Mouse (Mus musculus) ES-Bruce4 (cell line): ENCODE results near the gene Mmp14. TPM values are rescaled to one million over a fixed set of nuclear protein-coding genes. Genes with fewer than 3 reads are reported as not detected.

ENCODE experiments used
- H3K27ac ChIP-seq: 2 replicates; pipeline ENCODE4 v1.5.1; 2012; ENCODE audit warnings: low read length, inconsistent platforms; ENCODE audit not compliant: insufficient read depth
- H3K27me3 ChIP-seq: 2 replicates; pipeline ENCODE4 v1.6.1; 2012; ENCODE audit warnings: mild to moderate bottlenecking, low read length, inconsistent platforms; ENCODE audit not compliant: control insufficient read depth, poor library complexity, insufficient read depth, severe bottlenecking
- H3K36me3 ChIP-seq: 2 replicates; pipeline ENCODE4 v1.6.1; 2012; ENCODE audit warnings: inconsistent platforms, mild to moderate bottlenecking, low read length, moderate library complexity; ENCODE audit not compliant: control insufficient read depth, poor library complexity, insufficient read depth, severe bottlenecking
- H3K4me1 ChIP-seq: one replicate; pipeline ENCODE4 v1.8.1; 2011; ENCODE audit warnings: low read length; ENCODE audit not compliant: control insufficient read depth, insufficient read depth
- H3K4me3 ChIP-seq: 2 replicates; pipeline ENCODE4 v1.5.1; 2011; ENCODE audit warnings: low read depth, mild to moderate bottlenecking, low read length
- H3K9ac ChIP-seq: 2 replicates; pipeline ENCODE4 v1.6.1; 2012; ENCODE audit warnings: low read depth, mild to moderate bottlenecking, inconsistent platforms; ENCODE audit not compliant: poor library complexity, severe bottlenecking
- H3K9me3 ChIP-seq: replicated peaks from 2 replicates; pipeline ENCODE4 v1.6.1; 2012; ENCODE audit warnings: mild to moderate bottlenecking, low read length, inconsistent platforms; ENCODE audit not compliant: control insufficient read depth, poor library complexity, insufficient read depth, severe bottlenecking
- CTCF ChIP-seq: IDR thresholded peaks from one replicate; pipeline ENCODE4 v1.8.1; 2011; ENCODE audit warnings: low read depth, low read length
- EP300 ChIP-seq: IDR thresholded peaks from 2 replicates; pipeline ENCODE4 v1.6.1; 2011; ENCODE audit warnings: low read depth, low read length; ENCODE audit not compliant: insufficient read depth
- POLR2A ChIP-seq: IDR thresholded peaks from one replicate; pipeline ENCODE4 v1.8.1; 2011; ENCODE audit warnings: low read length; ENCODE audit not compliant: insufficient read depth
- polyA plus RNA-seq: library from polyadenylated mRNA; stranded (reverse); fragments of >200 nt; gene quantifications from 2 replicates; pipeline ENCODE4 v1.2.4, GENCODE M21; 2011; ENCODE audit warnings: low read depth; ENCODE audit not compliant: missing spikeins, insufficient read depth, insufficient read length

The Mmp14 gene
- polyA plus RNA-seq, 1 experiment: 50.4 TPM

- no peaks in the 10 kb centered on the region for H3K36me3 ChIP-seq
- TF ChIP-seq POLR2A (no peak), CTCF (peak; percentile 98), EP300 (no peak)
- no peaks in the 10 kb centered on the region for H3K4me1 ChIP-seq
- H3K4me3 ChIP-seq: no peak overlapping the region
- no peaks in the 10 kb centered on the region for H3K27me3 ChIP-seq
- no peak overlapping the region for H3K9ac ChIP-seq
- no peak overlapping the region for H3K27ac ChIP-seq
- no peaks in the 10 kb centered on the region for H3K9me3 ChIP-seq
Observed at GRCm38 (mm10) chr14:54494234-54494633, 62.8 kb downstream of the Mmp14 start.

Other genes starting within 250 kb of the Mmp14 start
- gene Dad1, start 177.5 kb upstream of the Mmp14 start, polyA plus RNA-seq: 119 and 129 TPM in 2 replicates
- gene Abhd4, start 177.4 kb upstream of the Mmp14 start, polyA plus RNA-seq: 102 and 109 TPM in 2 replicates
- gene Olfr49, start 146.7 kb upstream of the Mmp14 start, polyA plus RNA-seq: not detected in 2 replicates
- 86.1 and 96.4 TPM in 2 replicates for gene Oxa1l, start 70.8 kb upstream of the Mmp14 start, polyA plus RNA-seq
- 46.6 and 47.7 TPM in 2 replicates for gene Slc7a7, start 13.8 kb upstream of the Mmp14 start, polyA plus RNA-seq
- gene Mrpl52, start 4.7 kb upstream of the Mmp14 start, polyA plus RNA-seq: 114 and 115 TPM in 2 replicates
- gene Lrp10, start 32.5 kb downstream of the Mmp14 start, polyA plus RNA-seq: 22.9 and 25.8 TPM in 2 replicates
- gene Rem2, start 44.5 kb downstream of the Mmp14 start, polyA plus RNA-seq: 2.6 and 4.0 TPM in 2 replicates
- 165 and 183 TPM in 2 replicates for gene Prmt5, start 85.9 kb downstream of the Mmp14 start, polyA plus RNA-seq
- 68.6 and 72.3 TPM in 2 replicates for gene Haus4, start 123.0 kb downstream of the Mmp14 start, polyA plus RNA-seq
- gene Ajuba, start 145.9 kb downstream of the Mmp14 start, polyA plus RNA-seq: 112 TPM in 2 replicates
- 8.4 and 9.2 TPM in 2 replicates for gene 4931414P19Rik, start 174.4 kb downstream of the Mmp14 start, polyA plus RNA-seq
- 206 and 225 TPM in 2 replicates for gene Psmb5, start 186.4 kb downstream of the Mmp14 start, polyA plus RNA-seq
- gene Psmb11, start 189.8 kb downstream of the Mmp14 start, polyA plus RNA-seq: 0.21 and 0.64 TPM in 2 replicates
- not detected in 2 replicates for gene Gm17606, start 209.3 kb downstream of the Mmp14 start, polyA plus RNA-seq
- gene Cdh24, start 209.8 kb downstream of the Mmp14 start, polyA plus RNA-seq: 6.0 and 6.4 TPM in 2 replicates